Mouse (Mus musculus) forebrain, embryonic 10.5 days (tissue): ENCODE data around the gene Olfr1497. TPM values are rescaled to one million over a fixed set of nuclear protein-coding genes. Genes with fewer than 3 reads are reported as not detected.

ENCODE experiments used
- polyA plus RNA-seq: library from polyadenylated mRNA; unstranded; fragments of >200 nt; fragmentation: Nextera tagmentation; extraction: Ambion mirVana; gene quantifications from 2 replicates; pipeline ENCODE4 v1.2.1, GENCODE M21; 2016

Gene Olfr1497
- polyA plus RNA-seq, 1 experiment from 2014 or later, result not detected

Other genes with a start within 250 kb of the Olfr1497 start
- gene Olfr1484, start 214.7 kb downstream of the Olfr1497 start, polyA plus RNA-seq, result not detected in 2 replicates
- gene Olfr1487, start 180.8 kb downstream of the Olfr1497 start, polyA plus RNA-seq, result not detected in 2 replicates
- not detected in 2 replicates for gene Olfr1489, start 166.6 kb downstream of the Olfr1497 start, polyA plus RNA-seq
- not detected in 2 replicates for gene Olfr1490, start 147.1 kb downstream of the Olfr1497 start, polyA plus RNA-seq
- not detected in 2 replicates for gene Olfr1491, start 100.9 kb downstream of the Olfr1497 start, polyA plus RNA-seq
- not detected in 2 replicates for gene Olfr1493-ps1, start 74.9 kb downstream of the Olfr1497 start, polyA plus RNA-seq
- not detected in 2 replicates for gene Olfr1494, start 58.5 kb downstream of the Olfr1497 start, polyA plus RNA-seq
- gene Olfr1495, start 33.6 kb downstream of the Olfr1497 start, polyA plus RNA-seq, result not detected in 2 replicates
- gene Olfr1496, start 20.3 kb downstream of the Olfr1497 start, polyA plus RNA-seq, result not detected in 2 replicates
- gene Olfr1499, start 21.2 kb upstream of the Olfr1497 start, polyA plus RNA-seq, result not detected in 2 replicates
- gene Olfr1500, start 32.3 kb upstream of the Olfr1497 start, polyA plus RNA-seq, result not detected in 2 replicates
- gene Olfr1501, start 52.5 kb upstream of the Olfr1497 start, polyA plus RNA-seq, result not detected in 2 replicates
- not detected in 2 replicates for gene Olfr1502, start 63.6 kb upstream of the Olfr1497 start, polyA plus RNA-seq
- not detected in 2 replicates for gene Olfr1504, start 99.7 kb upstream of the Olfr1497 start, polyA plus RNA-seq
- gene Olfr1505, start 115.3 kb upstream of the Olfr1497 start, polyA plus RNA-seq, result not detected in 2 replicates